In genomic region chr11:86872537-86873405, GRCm38 (mm10) we compare ENCODE assay signal across 8 mouse cellular contexts.
DNase-seq lines count a peak whose midpoint lies in the region; ATAC-seq and TF ChIP-seq lines count a peak whose summit lies in the region.

No protein-coding gene starts in this region.

- ATAC-seq in hindbrain, embryonic 15.5 days (ENCODE audit: low FRiP score, low read depth), result peak; percentile 42; the same call in 1 of the 2 replicates
- no peak for ATAC-seq in liver, postnatal 0 days

- H3K4me2 ChIP-seq in hindbrain, embryonic 15.5 days, result no peak overlapping the region
- H3K4me2 ChIP-seq in liver, postnatal 0 days (ENCODE audit: low read depth, low read length), result no peak overlapping the region

- peaks cover 16% of the 10 kb centered on the region for H3K4me1 ChIP-seq in hindbrain, embryonic 15.5 days (replicated peaks)
- H3K4me1 ChIP-seq in liver, postnatal 0 days (ENCODE audit: insufficient read depth), result peaks cover 16% of the 10 kb centered on the region

- H3K9me3 ChIP-seq in hindbrain, embryonic 15.5 days, result no peaks in the 10 kb centered on the region
- H3K9me3 ChIP-seq in liver, postnatal 0 days (ENCODE audit: low read length), result peaks cover 4% of the 10 kb centered on the region; the same call in 1 of the 2 replicates

- DNase-seq in ES-CJ7 (ENCODE audit: low read depth, low spot score), result peak; percentile 55
- peak; percentile 55 for DNase-seq in brain, adult 2 months (ENCODE audit: low read depth, low spot score)
- DNase-seq in liver, postnatal 0 days, result no peak
- DNase-seq in natural killer cell, adult 2 months (ENCODE audit: low spot score in 2 of 2), result no peak
- DNase-seq in thymus, postnatal 25 days, result no peak
- no peak for DNase-seq in left cerebral cortex, postnatal 36 days (ENCODE audit: low spot score in 2 of 2)
- DNase-seq in frontal cortex, postnatal 25 days (ENCODE audit: low spot score in 2 of 2), result no peak

- no peaks in the 10 kb centered on the region for H3K27me3 ChIP-seq in hindbrain, embryonic 15.5 days
- no peaks in the 10 kb centered on the region for H3K27me3 ChIP-seq in liver, postnatal 0 days (ENCODE audit: insufficient read depth, low read length)

- no peak for TF ChIP-seq EP300 in liver, postnatal 0 days (IDR thresholded peaks at IDR 0.05; ENCODE audit: low read depth)

- no peak overlapping the region for H3K4me3 ChIP-seq in hindbrain, embryonic 15.5 days
- H3K4me3 ChIP-seq in liver, postnatal 0 days (ENCODE audit: low read depth, low read length), result no peak overlapping the region

- H3K36me3 ChIP-seq in hindbrain, embryonic 15.5 days, result no peaks in the 10 kb centered on the region
- no peaks in the 10 kb centered on the region for H3K36me3 ChIP-seq in liver, postnatal 0 days (replicated peaks; ENCODE audit: insufficient read depth, low read length)

- peak overlapping the region; percentile 58; the same call in 1 of the 2 replicates for H3K27ac ChIP-seq in hindbrain, embryonic 15.5 days (replicated peaks)
- peak overlapping the region; percentile 78; the same call in 1 of the 2 replicates for H3K27ac ChIP-seq in liver, postnatal 0 days (ENCODE audit: low read depth)

- TF ChIP-seq CTCF in liver, postnatal 0 days (IDR thresholded peaks at IDR 0.05; ENCODE audit: low read depth), result no peak

- intact Hi-C loops in left cerebral cortex, postnatal 36 days (cut with DNase I), result no loop called here

- H3K9ac ChIP-seq in hindbrain, embryonic 15.5 days, result no peak overlapping the region
- no peak overlapping the region for H3K9ac ChIP-seq in liver, postnatal 0 days (replicated peaks)

- WGBS in hindbrain, embryonic 15.5 days, result 56% methylated on average over 10 of the region's 10 CpGs
- 56% methylated on average over 10 of the region's 10 CpGs for WGBS in liver, postnatal 0 days (ENCODE audit: insufficient replicate concordance)

Comparison
In these comparisons a context has a peak if more than half of its experiments do, and no peak if none do; other contexts are left out.
1. DNase-seq: peak in ES-CJ7 (single experiment) and brain, adult 2 months (single experiment); none in liver, postnatal 0 days (single experiment), natural killer cell, adult 2 months (0 of 2), thymus, postnatal 25 days (single experiment), left cerebral cortex, postnatal 36 days (0 of 2) and frontal cortex, postnatal 25 days (0 of 2).